ENCODE assay signal across 25 mouse cellular contexts in the genomic region with DNA sequence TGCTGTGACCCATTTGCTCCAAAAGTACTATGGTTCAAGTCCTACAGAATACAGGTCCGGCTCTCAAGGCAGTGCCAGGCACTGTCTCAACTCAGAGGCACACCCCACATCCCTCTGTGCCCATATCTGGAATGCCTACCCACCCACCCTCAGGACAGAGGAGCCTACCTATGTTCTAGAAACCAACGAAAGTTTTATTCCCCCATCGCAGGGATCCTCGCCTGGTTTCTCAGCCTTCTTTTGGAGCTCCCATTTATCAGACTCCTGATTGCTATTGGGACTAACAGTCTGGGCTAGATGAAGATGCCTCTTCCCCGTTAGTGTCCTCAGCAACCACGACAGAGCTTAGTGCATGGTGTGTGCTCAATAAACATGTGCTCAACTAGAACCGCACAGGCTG.
"Had no signal": no experiment of that assay in that cellular context is flagged by ENCODE, and none has a peak within 500 bp of the region (broad histone marks: within the 10 kb centered on the region; RNA-seq: fewer than 3 reads in every experiment).

No protein-coding gene starts in this region.

- H3K27me3 ChIP-seq: heart, embryonic 13.5 days; heart, embryonic 15.5 days; hindbrain, embryonic 15.5 days; limb, embryonic 15.5 days had no signal

- H3K27ac ChIP-seq: heart, embryonic 13.5 days; heart, embryonic 15.5 days; hindbrain, embryonic 15.5 days; hindbrain, postnatal 0 days; kidney, embryonic 15.5 days; kidney, postnatal 0 days; limb, embryonic 13.5 days; limb, embryonic 15.5 days; liver, embryonic 12.5 days had no signal

- H3K9ac ChIP-seq: heart, embryonic 13.5 days; heart, embryonic 15.5 days; hindbrain, embryonic 13.5 days; hindbrain, embryonic 15.5 days; kidney, embryonic 15.5 days; limb, embryonic 13.5 days; limb, embryonic 15.5 days; liver, embryonic 12.5 days had no signal

- ATAC-seq: hindbrain, postnatal 0 days; intestine, embryonic 16.5 days; liver, embryonic 12.5 days had no signal

- H3K4me3 ChIP-seq: heart, embryonic 13.5 days; heart, embryonic 15.5 days; hindbrain, embryonic 13.5 days; hindbrain, embryonic 15.5 days; kidney, embryonic 15.5 days; limb, embryonic 13.5 days; limb, embryonic 15.5 days; liver, embryonic 12.5 days had no signal

- DNase-seq: gastrocnemius, postnatal 14 days; gastrocnemius, postnatal 36 days; heart, adult 18-20 months; heart, postnatal 14 days; heart, postnatal 36 days; kidney, adult 11 months; kidney, adult 2 months; kidney, adult 9 months; kidney, postnatal 14 days; kidney, postnatal 36 days; layer of hippocampus, adult 9-11 months; layer of hippocampus, postnatal 36 days; left cerebral cortex, postnatal 4 days had no signal

- H3K36me3 ChIP-seq: heart, embryonic 13.5 days; heart, embryonic 15.5 days; hindbrain, embryonic 13.5 days; hindbrain, embryonic 15.5 days; kidney, embryonic 15.5 days; limb, embryonic 13.5 days; limb, embryonic 15.5 days; liver, embryonic 12.5 days had no signal

- H3K4me2 ChIP-seq: heart, embryonic 11.5 days; heart, embryonic 13.5 days; heart, embryonic 15.5 days; hindbrain, embryonic 13.5 days; hindbrain, embryonic 15.5 days; kidney, embryonic 15.5 days; limb, embryonic 13.5 days; limb, embryonic 15.5 days; liver, embryonic 12.5 days had no signal

- H3K9me3 ChIP-seq: heart, embryonic 13.5 days; heart, embryonic 15.5 days; hindbrain, embryonic 13.5 days; hindbrain, embryonic 15.5 days; kidney, embryonic 15.5 days; limb, embryonic 13.5 days; limb, embryonic 15.5 days; liver, embryonic 12.5 days had no signal

- H3K4me1 ChIP-seq: liver, embryonic 12.5 days had no signal
